Mouse (Mus musculus) gastrocnemius, postnatal 25 days (tissue): ENCODE results near the gene Abhd4. TPM values are rescaled to one million over a fixed set of nuclear protein-coding genes. Genes with fewer than 3 reads are reported as not detected.
A peak's percentile ranks its signal among the peaks of the same experiment; 100 is the strongest.

Source experiments
- DNase-seq: peaks from one replicate; pipeline ENCODE4 v3.0.0; 2022
- total RNA-seq, 2 experiments: library from RNA; stranded (reverse); gene quantifications; 1 replicate in 1 of 2; 2 replicates in 1 of 2; pipeline ENCODE4 v1.2.3; 2021

The Abhd4 gene
- total RNA-seq, 2 experiments from 2014 or later: 17.6 to 17.9 TPM

- no peak for DNase-seq
These were observed 17.1 kb upstream of the Abhd4 start for GRCm38 (mm10) chr14:54236881-54237280.

GRCm38 (mm10) chr14:54239002-54239736, 14.8 kb upstream of the Abhd4 start:
- DNase-seq: peak; percentile 59

DNA sequence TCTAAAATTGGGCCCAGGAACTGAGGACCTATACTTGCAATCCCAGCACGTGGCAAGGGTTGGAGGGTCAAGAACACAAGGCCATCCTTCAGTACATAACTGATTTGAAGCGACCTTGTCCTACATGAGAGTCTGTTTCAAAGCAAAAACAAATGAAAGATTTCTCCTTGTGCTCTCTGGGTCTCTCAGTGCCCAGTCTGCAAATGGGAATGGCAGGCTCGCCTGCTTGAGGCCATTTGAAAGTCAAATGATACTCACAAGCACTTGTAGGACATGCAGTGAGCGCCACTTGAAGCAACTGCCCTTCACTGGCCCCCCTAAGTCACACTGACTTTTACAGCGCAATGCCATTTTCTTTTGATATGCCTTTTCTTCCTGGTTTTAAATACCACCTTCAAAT, 13.4 kb upstream of the Abhd4 start:
- DNase-seq: no peak

- no peak for DNase-seq
These were observed 9.8 kb upstream of the Abhd4 start for GRCm38 (mm10) chr14:54244183-54244582.

- no peak for DNase-seq
These were observed 7.8 kb upstream of the Abhd4 start for GRCm38 (mm10) chr14:54246232-54246631.

DNA sequence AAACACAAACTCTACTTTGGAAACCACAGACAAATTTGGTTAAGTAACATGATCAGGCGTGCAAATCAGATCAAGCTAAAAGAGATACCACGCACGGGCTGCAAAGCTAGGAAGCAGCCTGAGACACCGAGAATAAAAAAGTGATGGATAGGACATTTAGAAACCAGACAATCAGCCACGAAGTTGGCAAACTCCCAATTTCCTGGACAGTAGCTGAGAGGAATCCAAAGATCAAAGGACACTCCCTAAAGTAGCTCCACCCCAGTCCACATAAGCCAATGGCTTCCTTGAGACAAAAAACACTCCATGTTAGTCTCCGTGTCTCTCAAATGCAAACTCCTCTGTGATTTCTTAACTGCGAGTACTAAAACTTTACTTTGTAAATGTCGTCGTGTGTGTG, 4.7 kb upstream of the Abhd4 start:
- no peak for DNase-seq

GRCm38 (mm10) chr14:54250122-54250521, 3.9 kb upstream of the Abhd4 start:
- DNase-seq: no peak

DNA sequence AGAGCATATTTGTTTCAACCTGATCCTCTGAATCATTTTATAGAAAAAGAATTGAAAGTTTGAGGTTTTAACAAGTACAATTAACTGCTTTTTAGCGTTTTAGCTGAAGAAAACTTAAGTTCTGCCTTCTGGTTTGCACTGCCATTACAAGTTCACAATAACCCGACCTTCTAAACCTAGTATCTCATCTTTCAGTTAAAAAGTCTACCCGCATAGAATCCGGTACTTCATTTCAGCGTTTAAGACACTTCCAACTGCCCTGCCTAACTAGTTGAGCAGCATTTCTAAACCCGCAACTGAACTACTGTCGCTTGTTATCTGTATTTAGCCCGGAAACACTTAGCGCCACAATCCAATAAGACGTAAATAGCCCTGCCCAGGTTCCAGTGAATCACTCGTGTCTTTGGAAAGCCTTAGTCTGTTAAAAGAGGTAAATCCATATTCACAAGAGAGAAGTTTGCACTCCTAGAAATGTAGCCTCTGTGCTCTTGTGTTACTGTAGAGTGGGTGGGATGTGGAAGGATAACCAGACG, 748 bp downstream of the Abhd4 start:
- DNase-seq: no peak

GRCm38 (mm10) chr14:54258131-54258670, 4.2 kb downstream of the Abhd4 start:
- DNase-seq: no peak

DNA sequence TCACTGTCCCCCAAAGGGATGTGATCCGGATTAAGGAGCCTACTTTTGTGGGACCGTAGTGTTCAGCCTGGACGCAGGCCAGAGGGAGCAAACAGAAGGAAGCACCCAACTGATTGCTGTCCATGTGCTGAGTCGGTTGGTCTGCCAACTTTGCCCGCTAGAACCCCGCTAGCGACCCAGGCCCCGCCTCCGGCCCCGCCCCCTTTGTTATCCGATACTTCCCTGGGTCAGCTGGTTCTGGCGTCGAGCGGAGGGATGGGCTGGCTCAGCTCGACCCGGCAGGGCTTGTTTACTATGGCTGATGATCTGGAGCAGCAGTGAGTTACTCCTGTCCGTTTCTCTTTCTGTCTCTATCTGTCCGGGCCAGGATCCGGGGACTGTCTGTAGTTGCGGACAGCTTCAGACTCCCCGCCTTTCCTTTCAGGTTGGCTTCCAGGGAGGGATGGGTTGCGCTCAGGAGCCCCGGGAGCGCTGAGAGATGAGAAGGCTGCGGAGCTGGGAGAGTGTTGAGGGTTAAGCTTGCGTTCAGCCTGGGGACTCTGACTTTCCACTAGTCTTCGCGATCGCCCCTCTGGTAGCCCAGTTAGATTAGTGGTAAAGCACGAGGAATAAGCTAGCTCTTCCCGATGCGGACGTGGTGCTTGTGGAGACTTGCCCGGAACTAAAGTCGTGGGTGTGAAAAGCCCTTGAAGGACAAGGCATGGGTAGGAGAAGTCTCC, 5.2 kb downstream of the Abhd4 start:
- DNase-seq: peak; percentile 94

- DNase-seq: no peak
These were observed 5.7 kb downstream of the Abhd4 start for GRCm38 (mm10) chr14:54259722-54260085.

GRCm38 (mm10) chr14:54260196-54260595, 6.2 kb downstream of the Abhd4 start:
- DNase-seq: no peak

DNA sequence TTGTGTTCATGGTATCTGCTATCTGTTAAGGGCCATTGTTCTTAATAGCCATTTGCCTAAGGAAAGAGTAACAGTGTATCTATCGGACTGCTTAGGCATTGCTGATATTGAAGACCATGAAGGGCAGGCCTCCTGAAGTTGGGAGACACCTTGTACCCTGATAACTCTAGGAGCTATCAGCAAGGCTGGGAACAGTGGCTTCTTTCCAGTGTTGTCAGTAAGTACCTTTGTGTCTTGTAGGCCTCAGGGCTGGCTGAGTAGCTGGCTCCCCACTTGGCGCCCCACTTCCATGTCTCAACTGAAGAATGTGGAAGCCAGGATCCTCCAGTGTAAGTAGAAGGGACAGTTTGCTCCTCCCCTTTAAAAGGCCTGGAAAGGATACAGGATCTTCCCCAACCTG, 7.4 kb downstream of the Abhd4 start:
- no peak for DNase-seq

GRCm38 (mm10) chr14:54262622-54263021, 8.6 kb downstream of the Abhd4 start:
- no peak for DNase-seq

DNA sequence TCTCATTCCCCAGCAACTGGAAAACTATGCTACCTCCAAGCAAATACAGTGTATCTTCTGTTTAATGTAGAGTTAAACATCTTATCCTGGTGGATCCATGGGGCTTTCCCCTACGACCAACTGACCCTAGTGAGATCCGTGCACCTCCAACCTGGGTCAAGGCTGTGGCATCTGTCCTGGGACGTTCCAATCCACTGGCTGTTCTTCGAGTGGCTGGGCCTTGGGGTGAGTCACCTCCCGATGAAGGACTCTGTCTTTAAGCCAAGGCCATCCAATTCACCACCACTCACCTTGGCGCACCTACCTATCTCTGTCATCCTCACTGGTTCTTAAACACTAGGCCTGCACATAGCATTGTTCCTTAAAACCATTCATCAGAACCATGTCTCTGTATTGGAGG, 9.1 kb downstream of the Abhd4 start:
- DNase-seq: no peak

- no peak for DNase-seq
These were observed 10.2 kb downstream of the Abhd4 start for GRCm38 (mm10) chr14:54264231-54264630.

- DNase-seq: no peak
These were observed 11.1 kb downstream of the Abhd4 start for GRCm38 (mm10) chr14:54265093-54265492.

GRCm38 (mm10) chr14:54265951-54266350, 12.0 kb downstream of the Abhd4 start:
- DNase-seq: no peak

DNA sequence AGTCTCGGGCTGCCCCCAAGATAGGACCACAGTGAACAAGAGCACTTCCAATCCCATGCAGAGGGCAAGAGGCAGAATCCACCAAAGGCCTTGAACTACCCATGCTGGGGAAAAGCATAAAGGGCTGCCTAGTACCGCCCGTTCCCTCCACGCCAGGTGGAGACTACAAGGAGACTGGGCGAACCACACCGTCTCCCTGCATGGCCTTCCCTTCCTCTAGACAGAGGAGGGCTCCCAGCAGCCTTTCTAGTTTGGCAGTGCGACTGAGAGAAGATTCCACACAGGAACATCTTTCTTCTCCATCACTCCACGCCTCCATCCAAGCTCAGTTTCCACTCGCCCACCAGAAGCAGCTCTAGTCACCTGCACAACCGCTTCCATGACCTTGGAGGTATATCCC, 14.0 kb downstream of the Abhd4 start:
- DNase-seq: no peak

- DNase-seq: no peak
These were observed 15.6 kb downstream of the Abhd4 start for GRCm38 (mm10) chr14:54269566-54269965.

- no peak for DNase-seq
These were observed 16.4 kb downstream of the Abhd4 start for GRCm38 (mm10) chr14:54270413-54270812.

- DNase-seq: no peak
These were observed 18.1 kb downstream of the Abhd4 start for GRCm38 (mm10) chr14:54271976-54272606.

GRCm38 (mm10) chr14:54272696-54273095, 18.7 kb downstream of the Abhd4 start:
- DNase-seq: no peak
